Mouse (Mus musculus) ES-E14 (cell line): ENCODE measurements around the gene Krt2.

Experiments
- CHD2 ChIP-seq: IDR thresholded peaks from 2 replicates; pipeline ENCODE4 v1.6.1; 2014; ENCODE audit warnings: mild to moderate bottlenecking, low read depth, low read length, inconsistent platforms
- HCFC1 ChIP-seq: IDR thresholded peaks from 2 replicates; pipeline ENCODE4 v1.6.1; 2012; ENCODE audit warnings: low read length, inconsistent platforms, borderline replicate concordance; ENCODE audit not compliant: insufficient read depth
- MAFK ChIP-seq: IDR thresholded peaks from 2 replicates; pipeline ENCODE4 v1.6.1; 2014; ENCODE audit warnings: mild to moderate bottlenecking, low read depth, low read length, inconsistent platforms; ENCODE audit not compliant: insufficient read depth
- ZNF384 ChIP-seq: IDR thresholded peaks from 2 replicates; pipeline ENCODE4 v1.6.1; 2012; ENCODE audit warnings: low read depth, low read length, inconsistent platforms

DNA sequence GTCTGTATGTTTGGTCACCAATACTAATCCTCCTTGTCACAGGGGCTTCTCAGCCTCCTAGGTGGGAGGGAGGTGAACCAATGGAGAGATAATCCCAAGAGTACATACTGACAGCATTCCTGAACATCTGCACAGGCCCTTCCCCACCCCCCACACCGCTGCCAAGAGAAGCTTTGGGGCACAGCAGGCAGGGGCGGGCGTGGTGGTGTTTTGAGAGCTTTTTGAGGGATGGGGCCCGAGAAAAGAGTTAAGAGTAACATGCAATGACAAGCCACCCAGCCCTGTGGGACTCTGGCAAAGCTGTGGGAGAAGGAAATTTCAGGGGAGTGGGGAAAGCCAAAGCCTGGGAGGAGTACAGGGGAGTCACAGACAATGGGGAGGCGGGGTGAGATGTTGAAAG lies 36.3 kb upstream of the Krt2 start:
- TF ChIP-seq MAFK (no peak), HCFC1 (no peak), CHD2 (no peak), ZNF384 (no peak)
